Mouse (Mus musculus) embryonic facial prominence, embryonic 14.5 days (tissue): ENCODE results near the gene Atp8b2. TPM values are rescaled to one million over a fixed set of nuclear protein-coding genes. Genes with fewer than 3 reads are reported as not detected.

ENCODE experiments used
- ATAC-seq: fragments of 200-750 bp; cut with Nextera tagmentation; 2 replicates; pipeline ENCODE4 v1.8.0; 2017; ENCODE audit warnings: low read depth, moderate number of reproducible peaks, moderate TSS enrichment
- DNase-seq: peaks from one replicate; pipeline ENCODE4 v3.0.0-alpha.2; 2015; ENCODE audit warnings: low spot score
- H3K27ac ChIP-seq: fragments of 300-500 bp; sonication (generic); replicated peaks from 2 replicates; pipeline ENCODE4 v1.5.1; 2014; ENCODE audit warnings: low read depth, mild to moderate bottlenecking, low read length, moderate library complexity
- H3K27me3 ChIP-seq: fragments of 300-500 bp; sonication (generic); replicated peaks from 2 replicates; pipeline ENCODE4 v1.6.1; 2014; ENCODE audit warnings: low read length; ENCODE audit not compliant: control insufficient read depth, insufficient read depth
- H3K36me3 ChIP-seq: fragments of 300-500 bp; sonication (generic); 2 replicates; pipeline ENCODE4 v1.6.1; 2014; ENCODE audit warnings: low read length, mixed read lengths; ENCODE audit not compliant: control insufficient read depth, insufficient read depth
- H3K4me1 ChIP-seq: fragments of 300-500 bp; sonication (generic); 2 replicates; pipeline ENCODE4 v1.6.1; 2014; ENCODE audit warnings: antibody characterized with exemption, low read length; ENCODE audit not compliant: control insufficient read depth, insufficient read depth
- H3K4me2 ChIP-seq: fragments of 300-500 bp; sonication (generic); 2 replicates; pipeline ENCODE4 v1.6.1; 2014; ENCODE audit warnings: low read depth, mild to moderate bottlenecking, low read length, moderate library complexity, mixed read lengths
- H3K4me3 ChIP-seq: fragments of 300-500 bp; sonication (generic); 2 replicates; pipeline ENCODE4 v1.5.1; 2014; ENCODE audit warnings: low read depth, mild to moderate bottlenecking, low read length
- H3K9ac ChIP-seq: fragments of 300-500 bp; sonication (generic); 2 replicates; pipeline ENCODE4 v1.6.1; 2014; ENCODE audit warnings: low read depth, mild to moderate bottlenecking, low read length, moderate library complexity, mixed read lengths
- H3K9me3 ChIP-seq: fragments of 300-500 bp; sonication (generic); 2 replicates; pipeline ENCODE4 v1.6.1; 2016; ENCODE audit warnings: low read length; ENCODE audit not compliant: control insufficient read depth
- WGBS: fragments of 180-500 bp; shearing (Covaris S2); extraction: QIAGEN DNeasy Blood & Tissue Kit; methylation state at CpG from one replicate; pipeline ENCODE4 v1.1.7; 2014; 5-methylcytosine and 5-hydroxymethylcytosine counted together
- microRNA-seq: library from miRNA; unstranded; fragments of <30 nt; microRNA quantifications from one replicate; pipeline ENCODE4, GENCODE M21; 2016; ENCODE audit warnings: borderline number of aligned reads
- polyA plus RNA-seq: library from polyadenylated mRNA; unstranded; fragments of >200 nt; fragmentation: Nextera tagmentation; extraction: Ambion mirVana; gene quantifications from 2 replicates; pipeline ENCODE4 v1.2.1, GENCODE M21; 2014

The Atp8b2 gene
- polyA plus RNA-seq, 1 experiment from 2014 or later, result 23.8 TPM

- DNase-seq (no peak), ATAC-seq (no peak)
- H3K27ac ChIP-seq, result no peak overlapping the region
- no peaks in the 10 kb centered on the region; the same call in 1 of the 2 replicates for H3K4me1 ChIP-seq
- H3K9me3 ChIP-seq, result no peaks in the 10 kb centered on the region
- WGBS, result 64% methylated on average over 8 of the region's 8 CpGs
- no peak overlapping the region for H3K4me3 ChIP-seq
- H3K27me3 ChIP-seq, result no peaks in the 10 kb centered on the region
- no peaks in the 10 kb centered on the region for H3K36me3 ChIP-seq
- H3K9ac ChIP-seq, result no peak overlapping the region
- no peak overlapping the region for H3K4me2 ChIP-seq
Observed at GRCm38 (mm10) chr3:89889841-89890430, 73.4 kb downstream of the Atp8b2 start.

Small RNA genes within 50 kb of the gene (microRNA-seq; reads per million reads assigned to microRNA genes)
- gene Mir7669, result 1.00 reads per million

Other genes starting within 250 kb of the Atp8b2 start
- 10.6 and 11.5 TPM in 2 replicates for gene Adar, start 248.5 kb downstream of the Atp8b2 start, polyA plus RNA-seq
- 1.7 and 1.8 TPM in 2 replicates for gene Chrnb2, start 198.9 kb downstream of the Atp8b2 start, polyA plus RNA-seq
- gene Ube2q1, start 189.9 kb downstream of the Atp8b2 start, polyA plus RNA-seq, result 20.4 and 21.7 TPM in 2 replicates
- gene She, start 132.1 kb downstream of the Atp8b2 start, polyA plus RNA-seq, result 5.2 and 6.0 TPM in 2 replicates
- 1.4 and 2.3 TPM in 2 replicates for gene Il6ra, start 50.3 kb downstream of the Atp8b2 start, polyA plus RNA-seq
- gene Hax1, start 35.3 kb upstream of the Atp8b2 start, polyA plus RNA-seq, result 123 and 127 TPM in 2 replicates
- gene 4933434E20Rik, start 88.1 kb upstream of the Atp8b2 start, polyA plus RNA-seq, result 144 TPM in 2 replicates
- 207 and 211 TPM in 2 replicates for gene Ubap2l, start 89.1 kb upstream of the Atp8b2 start, polyA plus RNA-seq
- 423 and 451 TPM in 2 replicates for gene Tpm3, start 109.1 kb upstream of the Atp8b2 start, polyA plus RNA-seq
- gene Nup210l, start 140.6 kb upstream of the Atp8b2 start, polyA plus RNA-seq, result 0.18 and 0.43 TPM in 2 replicates